Mouse (Mus musculus): Measurements from ENCODE around the gene Atg13. TPM values are rescaled to one million over a fixed set of nuclear protein-coding genes. Genes with fewer than 3 reads are reported as not detected.

Atg13 gene
- total RNA-seq, 2 experiments from 2014 or later, result 87.6 to 88.1 TPM

DNA sequence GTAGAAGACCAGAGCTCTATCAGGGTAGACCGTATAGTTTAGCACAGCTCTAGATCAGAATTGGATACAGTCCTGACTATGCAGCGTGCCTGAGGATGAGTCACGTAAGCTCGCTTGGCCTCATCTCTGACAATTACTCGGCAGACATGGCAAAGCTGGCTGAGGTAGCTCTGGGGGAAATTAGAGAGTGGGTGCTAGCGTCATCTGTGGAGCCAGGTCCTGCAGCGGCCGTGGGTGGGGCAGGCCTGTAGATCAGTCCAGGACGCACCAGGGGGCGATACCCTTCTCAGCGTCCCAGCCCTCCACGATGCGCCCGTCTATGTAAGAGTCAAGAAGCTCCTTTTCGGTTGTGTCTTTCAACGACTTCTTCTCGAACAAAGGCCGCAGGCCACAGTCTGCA, 80.7 kb downstream of the Atg13 start:
- peak in 1 of 2 experiments; percentile 45 for DNase-seq (ENCODE audit: low spot score in 2 of 2)
- intact Hi-C loops (cut with DNase I), result no loop called here

DNA sequence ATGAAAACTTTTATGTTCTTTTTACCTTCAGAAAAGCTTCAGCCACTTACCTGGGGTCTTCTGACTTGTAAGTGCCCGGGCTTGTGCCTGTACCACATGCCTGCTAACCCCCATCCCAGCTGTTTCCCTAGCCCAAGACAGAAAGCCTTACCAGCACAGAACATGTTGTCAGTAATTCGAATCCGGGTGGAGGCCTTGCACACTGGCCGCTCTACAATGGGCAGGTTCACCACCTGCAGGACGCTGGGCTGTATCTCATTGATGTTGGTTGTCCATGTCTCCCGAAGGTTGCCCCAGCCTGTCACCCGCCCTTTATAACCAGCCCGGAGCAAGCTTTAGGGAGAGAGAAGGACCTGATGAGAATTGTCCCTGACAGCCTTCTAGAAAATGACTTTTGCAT, 82.2 kb downstream of the Atg13 start:
- no peak for DNase-seq (ENCODE audit: low spot score in 2 of 2)
- intact Hi-C loops (cut with DNase I), result no loop called here

DNA sequence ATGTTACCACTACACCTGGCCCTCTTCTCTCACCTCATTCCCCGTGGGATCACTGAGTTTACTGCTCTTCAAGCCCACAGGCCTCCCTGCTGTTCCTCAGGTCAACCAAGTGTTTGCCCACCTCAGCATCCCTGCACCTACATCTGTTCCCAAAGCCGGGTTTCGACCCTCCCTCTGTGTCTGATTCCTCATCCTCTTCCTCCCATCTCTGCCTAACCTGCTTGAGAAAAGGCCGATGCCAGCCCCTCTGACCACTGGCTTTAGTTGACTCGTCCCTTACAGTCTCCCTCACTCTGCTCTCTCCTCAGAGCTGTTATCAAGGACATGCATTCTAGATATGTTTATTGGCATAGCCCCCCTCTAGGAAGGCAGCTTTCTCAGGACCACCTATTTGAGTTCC, 82.9 kb downstream of the Atg13 start:
- intact Hi-C loops (cut with DNase I), result no loop called here

More for the DNA sequence above, 82.9 kb downstream of the Atg13 start:
- DNase-seq (ENCODE audit: low spot score in 2 of 2), result no peak

Other genes starting within 250 kb of the Atg13 start
- 100 to 1,000 TPM; 125 to 130 TPM for gene Ckap5, start 183.8 kb downstream of the Atg13 start, total RNA-seq (2021)
- not detected for gene F2, start 74.2 kb downstream of the Atg13 start, total RNA-seq (2021)
- 10 to 100 TPM in 1 of 2 experiments, 1 to 10 TPM in 1; 9.6 to 14.6 TPM for gene Zfp408, start 60.8 kb downstream of the Atg13 start, total RNA-seq (2021)
- 10 to 100 TPM; 69.2 to 75.7 TPM for gene Arhgap1, start 60.7 kb downstream of the Atg13 start, total RNA-seq (2021)
- gene Harbi1, start 276 bp upstream of the Atg13 start, total RNA-seq (2021), result 1 to 10 TPM; 6.7 to 7.4 TPM
- 10 to 100 TPM; 52.6 to 55.5 TPM for gene Ambra1, start 19.6 kb upstream of the Atg13 start, total RNA-seq (2021)
- gene Chrm4, start 216.7 kb upstream of the Atg13 start, total RNA-seq (2021), result 10 to 100 TPM; 44.0 to 51.3 TPM
- gene Mdk, start 221.7 kb upstream of the Atg13 start, total RNA-seq (2021), result 10 to 100 TPM; 15.6 to 23.5 TPM
- not detected for gene Gm9821, start 235.1 kb upstream of the Atg13 start, total RNA-seq (2021)